Mouse (Mus musculus) intestine, embryonic 14.5 days (tissue): Measurements from ENCODE around the gene Eea1. TPM values are rescaled to one million over a fixed set of nuclear protein-coding genes. Genes with fewer than 3 reads are reported as not detected.
"Not testable (repeated sequence)": the region's sequence is repeated elsewhere in the genome, so short reads cannot be mapped to it uniquely, and the experiment has no call there.

Source experiments
- ATAC-seq: fragments of 200-750 bp; cut with Nextera tagmentation; replicated peaks from 2 replicates; pipeline ENCODE4 v1.8.0; 2017; ENCODE audit warnings: low read depth, moderate number of reproducible peaks, moderate TSS enrichment, moderate library complexity; ENCODE audit not compliant: low FRiP score, low TSS enrichment
- DNase-seq: peaks from one replicate; pipeline ENCODE4 v3.0.0-alpha.2; 2018; ENCODE audit warnings: low spot score
- H3K27ac ChIP-seq: fragments of 300-500 bp; sonication (generic); 2 replicates; pipeline ENCODE4 v1.5.1; 2014; ENCODE audit warnings: low read depth, mild to moderate bottlenecking, control low read depth
- H3K27me3 ChIP-seq: fragments of 300-500 bp; sonication (generic); replicated peaks from 2 replicates; pipeline ENCODE4 v1.6.1; 2014; ENCODE audit warnings: low read length, control low read depth; ENCODE audit not compliant: control insufficient read depth, insufficient read depth
- H3K36me3 ChIP-seq: fragments of 300-500 bp; sonication (generic); 2 replicates; pipeline ENCODE4 v1.6.1; 2014; ENCODE audit warnings: low read length, control low read depth; ENCODE audit not compliant: control insufficient read depth, insufficient read depth
- H3K4me1 ChIP-seq: fragments of 300-500 bp; sonication (generic); replicated peaks from 2 replicates; pipeline ENCODE4 v1.6.1; 2014; ENCODE audit warnings: low read length, control low read depth, mixed read lengths; ENCODE audit not compliant: control insufficient read depth, insufficient read depth
- H3K4me2 ChIP-seq: fragments of 300-500 bp; sonication (generic); 2 replicates; pipeline ENCODE4 v1.6.1; 2014; ENCODE audit warnings: low read length
- H3K4me3 ChIP-seq: fragments of 300-500 bp; sonication (generic); 2 replicates; pipeline ENCODE4 v1.5.1; 2014; ENCODE audit warnings: low read depth, low read length, control low read depth, mixed read lengths
- H3K9ac ChIP-seq: fragments of 300-500 bp; sonication (generic); 2 replicates; pipeline ENCODE4 v1.6.1; 2014; ENCODE audit warnings: mild to moderate bottlenecking, low read length
- H3K9me3 ChIP-seq: fragments of 300-500 bp; sonication (generic); 2 replicates; pipeline ENCODE4 v1.6.1; 2016; ENCODE audit warnings: low read length, control low read depth; ENCODE audit not compliant: control insufficient read depth
- WGBS: fragments of 180-500 bp; shearing (Covaris S2); extraction: QIAGEN DNeasy Blood & Tissue Kit; methylation state at CpG from one replicate; pipeline ENCODE4 v1.1.7; 2014; 5-methylcytosine and 5-hydroxymethylcytosine counted together
- polyA plus RNA-seq: library from polyadenylated mRNA; unstranded; fragments of >200 nt; fragmentation: Nextera tagmentation; extraction: Ambion mirVana; gene quantifications from 2 replicates; pipeline ENCODE4 v1.2.1, GENCODE M21; 2014

Eea1 gene
- polyA plus RNA-seq, 1 experiment from 2014 or later: 22.2 TPM

- Histone ChIP-seq H3K9ac (no peak overlapping the region), H3K9me3 (no peaks in the 10 kb centered on the region), H3K4me2 (no peak overlapping the region), H3K36me3 (no peaks in the 10 kb centered on the region), H3K27ac (no peak overlapping the region), H3K4me1 (no peaks in the 10 kb centered on the region), H3K27me3 (no peaks in the 10 kb centered on the region), H3K4me3 (no peak overlapping the region)
- 81% methylated on average over 6 of the region's 6 CpGs for WGBS
- DNase-seq (peak; percentile 16), ATAC-seq (no peak)
These were observed 35.8 kb upstream of the Eea1 start for GRCm38 (mm10) chr10:95904668-95905067.

GRCm38 (mm10) chr10:95909246-95909909 is 31.1 kb upstream of the Eea1 start:
- Histone ChIP-seq H3K36me3 (no peaks in the 10 kb centered on the region), H3K4me1 (no peaks in the 10 kb centered on the region), H3K9ac (no peak overlapping the region), H3K9me3 (no peaks in the 10 kb centered on the region), H3K4me2 (no peak overlapping the region), H3K27ac (no peak overlapping the region), H3K4me3 (no peak overlapping the region), H3K27me3 (no peaks in the 10 kb centered on the region)
- 92% methylated on average over 4 of the region's 4 CpGs for WGBS
- ATAC-seq: no peak
- no peak for DNase-seq

GRCm38 (mm10) chr10:95911016-95911415 is 29.4 kb upstream of the Eea1 start:
- Histone ChIP-seq H3K4me1 (no peaks in the 10 kb centered on the region), H3K9ac (no peak overlapping the region), H3K27me3 (no peaks in the 10 kb centered on the region), H3K9me3 (no peaks in the 10 kb centered on the region), H3K4me3 (no peak overlapping the region), H3K27ac (no peak overlapping the region), H3K4me2 (no peak overlapping the region), H3K36me3 (no peaks in the 10 kb centered on the region)
- 84% methylated on average over 5 of the region's 5 CpGs for WGBS
- ATAC-seq: no peak
- DNase-seq: no peak

DNA sequence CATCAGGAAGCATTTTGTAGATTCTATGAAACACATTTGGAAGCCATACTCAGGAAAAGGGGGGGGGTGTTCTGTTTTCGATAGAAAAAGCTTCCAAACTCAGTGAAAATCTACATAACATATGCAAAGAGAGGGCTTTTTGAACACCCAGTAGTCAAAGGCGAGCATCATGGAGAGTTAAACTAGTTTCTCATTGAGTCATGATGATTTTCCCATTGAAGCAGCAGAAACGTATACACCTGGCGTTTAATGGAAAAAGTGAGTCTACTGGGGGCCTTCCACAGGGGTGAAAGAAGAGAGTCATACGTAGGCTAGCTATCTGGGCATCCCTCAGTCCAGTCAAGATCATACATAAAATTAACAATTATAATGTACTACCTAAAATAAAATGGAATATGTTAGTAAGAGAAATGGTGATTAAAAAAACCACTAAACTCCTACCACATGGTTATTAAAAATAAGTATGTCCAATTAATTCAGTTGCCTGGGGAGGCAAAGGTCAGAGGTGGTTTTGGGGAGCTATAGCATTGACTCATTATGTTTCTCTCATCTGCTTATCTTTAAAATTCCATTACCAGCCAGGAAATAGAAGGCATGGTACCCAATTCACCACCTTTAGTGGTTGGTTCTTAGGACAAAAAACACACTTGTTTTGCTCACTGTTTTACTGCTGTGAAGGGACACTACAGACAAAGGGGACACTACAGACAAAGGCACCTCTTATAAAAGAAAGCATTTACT is 25.8 kb upstream of the Eea1 start:
- no peak overlapping the region for H3K4me2 ChIP-seq
- no peaks in the 10 kb centered on the region for H3K4me1 ChIP-seq
- no peak overlapping the region for H3K27ac ChIP-seq
- DNase-seq: no peak
- no peaks in the 10 kb centered on the region for H3K27me3 ChIP-seq
- H3K36me3 ChIP-seq: no peaks in the 10 kb centered on the region
- H3K4me3 ChIP-seq: no peak overlapping the region
- 89% methylated on average over 5 of the region's 5 CpGs for WGBS
- no peak overlapping the region for H3K9ac ChIP-seq
- ATAC-seq: no peak
- H3K9me3 ChIP-seq: no peaks in the 10 kb centered on the region

GRCm38 (mm10) chr10:95918716-95919115 is 21.7 kb upstream of the Eea1 start:
- no peak overlapping the region for H3K4me2 ChIP-seq
- H3K4me1 ChIP-seq: no peaks in the 10 kb centered on the region
- no peak overlapping the region for H3K4me3 ChIP-seq
- DNase-seq (no peak), ATAC-seq (no peak)
- H3K27me3 ChIP-seq: no peaks in the 10 kb centered on the region
- H3K9ac ChIP-seq: no peak overlapping the region
- 12% methylated on average over 3 of the region's 3 CpGs for WGBS
- no peak overlapping the region for H3K27ac ChIP-seq
- H3K36me3 ChIP-seq: no peaks in the 10 kb centered on the region
- H3K9me3 ChIP-seq: no peaks in the 10 kb centered on the region

GRCm38 (mm10) chr10:95923263-95924217 is 16.9 kb upstream of the Eea1 start:
- H3K9ac ChIP-seq: no peak overlapping the region
- ATAC-seq (no peak), DNase-seq (no peak)
- H3K27me3 ChIP-seq: no peaks in the 10 kb centered on the region
- no peaks in the 10 kb centered on the region for H3K9me3 ChIP-seq
- H3K36me3 ChIP-seq: no peaks in the 10 kb centered on the region
- 51% methylated on average over 6 of the region's 6 CpGs for WGBS
- no peak overlapping the region for H3K4me2 ChIP-seq
- no peak overlapping the region for H3K27ac ChIP-seq
- H3K4me3 ChIP-seq: no peak overlapping the region
- no peaks in the 10 kb centered on the region for H3K4me1 ChIP-seq

DNA sequence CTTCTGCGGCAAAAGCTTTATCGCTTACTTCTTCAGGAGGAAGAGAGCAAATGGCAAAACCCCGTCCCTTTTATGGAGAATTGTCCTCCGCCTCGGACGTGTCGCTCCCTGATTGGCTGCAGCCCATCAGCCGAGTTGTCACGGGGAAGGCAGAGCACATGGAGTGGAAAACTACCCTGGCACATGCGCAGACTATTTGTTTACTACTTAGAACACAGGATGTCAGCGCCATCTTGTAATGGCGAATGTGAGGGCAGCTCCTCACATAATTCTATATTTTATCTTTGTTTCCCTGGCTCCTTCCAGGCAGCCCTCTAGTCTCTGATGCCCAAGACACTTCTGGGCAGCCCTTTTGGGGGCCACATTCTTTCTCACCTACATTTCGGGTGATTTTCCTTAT is 6.8 kb upstream of the Eea1 start:
- not testable (repeated sequence) for H3K4me1 ChIP-seq, H3K4me3 ChIP-seq, DNase-seq, H3K27me3 ChIP-seq, H3K9me3 ChIP-seq, ATAC-seq, H3K9ac ChIP-seq, H3K4me2 ChIP-seq, H3K27ac ChIP-seq, H3K36me3 ChIP-seq
- 93% methylated on average over 13 of the region's 13 CpGs for WGBS

- Histone ChIP-seq H3K4me3 (peak overlapping the region; percentile 66), H3K4me2 (peak overlapping the region; percentile 71), H3K9ac (peak overlapping the region; percentile 70), H3K9me3 (no peaks in the 10 kb centered on the region), H3K4me1 (peaks cover 10% of the 10 kb centered on the region; the same call in 1 of the 2 replicates), H3K27ac (peak overlapping the region; percentile 86), H3K27me3 (no peaks in the 10 kb centered on the region), H3K36me3 (no peaks in the 10 kb centered on the region)
- DNase-seq: peak; percentile 76
- ATAC-seq: peak; percentile 80
- 2% methylated on average over 64 of the region's 69 CpGs for WGBS
These were observed 684 bp downstream of the Eea1 start for GRCm38 (mm10) chr10:95940901-95941767.
